20 mouse cellular contexts compared by ENCODE assay signal in genomic region chr11:117255108-117255489, GRCm38 (mm10).
"Had no signal": no experiment of that assay in that cellular context is flagged by ENCODE, and none has a peak within 500 bp of the region (broad histone marks: within the 10 kb centered on the region; RNA-seq: fewer than 3 reads in every experiment).

No protein-coding gene starts in this region.

- H3K9me3 ChIP-seq: hindbrain, embryonic 13.5 days; hindbrain, embryonic 15.5 days; limb, embryonic 15.5 days; liver, embryonic 12.5 days had no signal

- H3K36me3 ChIP-seq: hindbrain, embryonic 13.5 days; hindbrain, embryonic 15.5 days; limb, embryonic 15.5 days; liver, embryonic 12.5 days had no signal

- H3K9ac ChIP-seq: forebrain, postnatal 0 days; heart, embryonic 12.5 days; hindbrain, embryonic 13.5 days; hindbrain, embryonic 15.5 days; limb, embryonic 13.5 days; limb, embryonic 15.5 days; liver, embryonic 12.5 days; liver, embryonic 14.5 days had no signal

- H3K27ac ChIP-seq: hindbrain, embryonic 13.5 days; hindbrain, embryonic 15.5 days; hindbrain, postnatal 0 days; limb, embryonic 13.5 days; liver, embryonic 12.5 days; liver, embryonic 14.5 days had no signal

- H3K4me2 ChIP-seq: heart, embryonic 12.5 days; hindbrain, embryonic 13.5 days; hindbrain, embryonic 15.5 days; limb, embryonic 13.5 days; limb, embryonic 15.5 days; liver, embryonic 12.5 days had no signal

- H3K27me3 ChIP-seq: heart, embryonic 12.5 days; hindbrain, embryonic 13.5 days; hindbrain, embryonic 15.5 days; limb, embryonic 13.5 days; limb, embryonic 15.5 days; liver, embryonic 12.5 days had no signal

- DNase-seq: forebrain, postnatal 0 days; gastrocnemius, postnatal 14 days; gastrocnemius, postnatal 36 days; heart, adult 11 months; heart, adult 2 months; kidney, adult 18-20 months; kidney, adult 8-10 months; kidney, postnatal 14 days; kidney, postnatal 36 days; lung, adult 18-20 months had no signal

- ATAC-seq: forebrain, postnatal 0 days; hindbrain, postnatal 0 days; liver, embryonic 12.5 days had no signal

- H3K4me3 ChIP-seq: heart, adult 2 months; heart, embryonic 12.5 days; hindbrain, embryonic 13.5 days; hindbrain, embryonic 15.5 days; layer of hippocampus, adult 2 months; left cerebral cortex, adult 2 months; limb, embryonic 13.5 days; limb, embryonic 15.5 days; liver, embryonic 12.5 days had no signal
